Mouse (Mus musculus) thymus, postnatal 14 days (tissue): Measurements from ENCODE around the gene Epha3.

Experiments
- DNase-seq: peaks from one replicate; pipeline ENCODE4 v3.0.0; 2021

Gene Epha3

GRCm38 (mm10) chr16:63646577-63646976 lies 217.4 kb downstream of the Epha3 start:
- DNase-seq, result no peak

GRCm38 (mm10) chr16:63642641-63643040 lies 221.3 kb downstream of the Epha3 start:
- no peak for DNase-seq

- DNase-seq, result no peak
Measured at GRCm38 (mm10) chr16:63641603-63642002, 222.4 kb downstream of the Epha3 start.

- no peak for DNase-seq
Measured at GRCm38 (mm10) chr16:63638701-63639100, 225.3 kb downstream of the Epha3 start.

GRCm38 (mm10) chr16:63633748-63634166 lies 230.2 kb downstream of the Epha3 start:
- DNase-seq, result no peak

GRCm38 (mm10) chr16:63625229-63625628 lies 238.7 kb downstream of the Epha3 start:
- DNase-seq, result no peak

GRCm38 (mm10) chr16:63621845-63622244 lies 242.1 kb downstream of the Epha3 start:
- no peak for DNase-seq

- no peak for DNase-seq
Measured at GRCm38 (mm10) chr16:63615396-63615795, 248.6 kb downstream of the Epha3 start.

- DNase-seq, result no peak
Measured at GRCm38 (mm10) chr16:63613006-63613405, 251.0 kb downstream of the Epha3 start.

GRCm38 (mm10) chr16:63600229-63600628 lies 263.7 kb downstream of the Epha3 start:
- no peak for DNase-seq

- DNase-seq, result no peak
Measured at GRCm38 (mm10) chr16:63594656-63595055, 269.3 kb downstream of the Epha3 start.

GRCm38 (mm10) chr16:63569746-63570145 lies 294.2 kb downstream of the Epha3 start:
- no peak for DNase-seq

- no peak for DNase-seq
Measured at GRCm38 (mm10) chr16:63566106-63566836, 297.7 kb downstream of the Epha3 start.

- no peak for DNase-seq
Measured at GRCm38 (mm10) chr16:63556410-63557146, 307.4 kb downstream of the Epha3 start.

- DNase-seq, result no peak
Measured at GRCm38 (mm10) chr16:63552531-63552930, 311.4 kb downstream of the Epha3 start.

GRCm38 (mm10) chr16:63539489-63539888 lies 324.5 kb downstream of the Epha3 start:
- DNase-seq, result no peak

GRCm38 (mm10) chr16:63528821-63529220 lies 335.2 kb downstream of the Epha3 start:
- DNase-seq, result no peak

- no peak for DNase-seq
Measured at GRCm38 (mm10) chr16:63517636-63518035, 346.3 kb downstream of the Epha3 start.

GRCm38 (mm10) chr16:63510069-63510468 lies 353.9 kb downstream of the Epha3 start:
- DNase-seq, result no peak

- DNase-seq, result no peak
Measured at GRCm38 (mm10) chr16:63506437-63506836, 357.5 kb downstream of the Epha3 start.

- DNase-seq, result no peak
Measured at GRCm38 (mm10) chr16:63501456-63501855, 362.5 kb downstream of the Epha3 start.

- DNase-seq, result no peak
Measured at GRCm38 (mm10) chr16:63500975-63501393, 363.0 kb downstream of the Epha3 start.
